Mouse (Mus musculus) adrenal gland, adult 18-20 months (tissue): ENCODE results near the gene Tex14. TPM values are rescaled to one million over a fixed set of nuclear protein-coding genes. Genes with fewer than 3 reads are reported as not detected.

Source experiments
- DNase-seq, 2 experiments: peaks; one replicate each; pipeline ENCODE4 v3.0.0; 2021 to 2022; ENCODE audit warnings: low spot score in 2 of 2
- total RNA-seq, 2 experiments: library from RNA; stranded (reverse); gene quantifications; 1 replicate in 1 of 2; 2 replicates in 1 of 2; pipeline ENCODE4 v1.2.3; 2021

Gene Tex14
- total RNA-seq, 2 experiments from 2014 or later, result 0.07 to 0.26 TPM

DNA sequence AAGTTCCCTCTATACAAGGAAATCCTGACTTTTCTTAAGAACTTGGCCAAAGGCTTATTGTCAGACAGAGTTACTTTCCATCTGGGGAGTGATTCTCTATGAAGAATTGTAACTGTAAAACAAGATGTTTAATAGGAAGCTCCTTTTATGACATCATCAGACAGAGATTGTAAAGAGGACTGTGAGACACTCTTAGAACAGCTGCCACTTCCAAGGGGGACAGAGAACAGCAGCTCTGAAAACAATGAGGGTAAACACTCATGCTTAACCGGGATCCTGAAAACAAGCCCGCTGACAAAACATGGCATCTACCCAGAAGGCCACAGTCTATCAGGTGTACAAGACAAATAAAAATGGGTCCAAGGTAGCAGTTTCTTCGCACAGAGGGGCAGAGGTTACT lies 161.6 kb downstream of the Tex14 start, which contains the start of gene Gm11492:
Gm11492 (plus strand) TSS at position 153 of the 400 bp plus-strand sequence.
- DNase-seq, result no peak

- no peak for DNase-seq
These were observed 163.5 kb downstream of the Tex14 start, which contains the start of gene Sept4 for GRCm38 (mm10) chr11:87568255-87568953. Sept4 (plus strand) TSS chr11:87568903.

- no peak for DNase-seq
These were observed 165.9 kb downstream of the Tex14 start for GRCm38 (mm10) chr11:87570743-87571142.

- no peak for DNase-seq
These were observed 166.6 kb downstream of the Tex14 start for GRCm38 (mm10) chr11:87571361-87571950.

- no peak for DNase-seq
These were observed 168.9 kb downstream of the Tex14 start for GRCm38 (mm10) chr11:87573751-87574150.

DNA sequence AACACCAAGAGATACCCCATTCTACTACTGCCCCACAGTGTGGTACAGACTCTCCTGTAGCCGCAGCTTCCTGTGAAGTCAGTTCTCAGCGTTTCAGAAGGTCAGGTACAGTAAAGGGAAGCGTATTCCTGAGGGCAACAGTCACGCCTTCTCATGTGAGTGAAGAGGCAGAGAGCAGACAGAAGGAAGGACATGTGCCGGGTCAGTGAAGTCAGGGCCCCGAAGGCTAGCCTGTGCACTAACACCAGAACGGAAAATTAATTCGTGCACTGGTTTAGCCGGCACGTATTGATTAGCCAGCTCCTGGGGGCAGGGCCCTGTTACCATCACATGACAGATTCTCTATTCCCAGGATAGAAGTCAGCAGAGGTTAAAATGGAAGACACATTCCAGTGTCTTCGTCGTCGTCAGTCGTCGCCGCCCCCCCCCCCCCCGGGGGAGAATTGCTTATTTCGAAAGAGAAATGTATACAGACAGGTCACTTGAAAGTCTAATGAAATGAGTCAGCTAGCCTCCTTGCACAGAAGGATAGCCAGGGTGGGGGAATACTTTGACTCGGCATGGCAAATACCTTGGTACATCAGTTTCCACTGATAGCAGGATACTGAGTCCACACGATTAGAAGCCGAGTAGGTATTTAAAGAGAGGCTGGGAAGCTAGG lies 169.8 kb downstream of the Tex14 start:
- DNase-seq, result no peak

DNA sequence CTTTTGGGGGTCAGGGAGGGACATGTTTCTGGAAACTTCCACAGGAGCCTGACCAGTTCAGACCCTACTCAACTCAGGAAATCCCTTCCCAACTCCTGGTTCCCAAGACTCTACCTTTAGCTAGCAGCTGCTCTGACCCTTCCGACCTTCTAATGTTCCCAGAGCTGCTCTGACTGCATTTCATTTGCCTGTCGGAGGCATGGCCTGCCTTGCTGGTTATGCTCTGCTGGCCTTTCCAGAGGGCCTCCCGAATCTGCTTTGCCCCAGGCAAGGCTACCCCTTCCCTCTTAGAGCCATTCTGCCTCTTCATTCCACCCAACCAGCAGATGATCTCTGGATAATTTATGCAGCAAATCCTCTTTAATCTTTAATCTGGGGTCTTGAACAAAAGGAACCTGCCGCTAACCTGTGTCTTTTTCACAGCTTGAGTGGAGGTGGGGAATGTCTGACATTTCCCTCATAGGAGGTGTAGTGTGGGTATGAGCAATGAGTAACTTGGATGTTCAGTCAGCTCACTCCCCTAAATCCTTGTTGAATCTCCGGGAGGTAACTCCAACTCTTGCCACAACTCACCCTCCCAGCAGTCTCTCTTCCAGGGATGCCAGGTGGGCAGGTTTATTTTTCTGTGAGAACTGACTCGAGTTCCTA lies 172.9 kb downstream of the Tex14 start:
- DNase-seq, result no peak

GRCm38 (mm10) chr11:87578249-87578962 lies 173.5 kb downstream of the Tex14 start:
- peak; percentile 61 to 62 for DNase-seq

DNA sequence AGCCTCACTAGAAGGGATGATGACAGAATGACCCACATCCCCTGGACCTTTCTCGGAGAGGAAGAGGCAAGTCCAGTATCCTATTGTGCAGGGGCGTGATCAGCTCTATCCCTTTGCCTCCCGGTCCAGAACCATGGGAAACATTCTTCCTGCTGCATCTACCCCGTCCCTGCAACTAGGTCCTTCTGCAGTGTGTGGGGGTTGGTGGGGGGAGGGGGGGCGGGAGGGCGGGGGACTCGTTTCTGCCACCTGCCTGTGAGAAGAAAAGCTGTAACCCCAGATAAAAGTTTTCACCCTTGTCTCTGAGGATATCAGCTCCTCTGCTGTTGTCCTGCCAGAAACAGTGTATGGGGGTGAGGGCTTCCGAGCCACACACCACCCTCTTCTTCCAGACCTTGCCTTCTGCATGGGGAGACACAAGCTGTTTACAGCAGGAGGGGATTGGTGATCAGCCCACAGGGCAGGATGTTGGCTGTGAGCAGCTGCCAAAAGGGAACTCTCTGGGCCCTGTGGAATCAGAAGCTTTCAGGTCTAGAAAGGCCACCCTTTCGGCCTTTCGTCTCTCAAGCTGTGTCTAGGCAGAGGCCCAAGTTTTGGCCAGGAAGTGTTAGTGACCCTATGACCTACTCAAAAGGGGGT lies 174.2 kb downstream of the Tex14 start:
- no peak for DNase-seq

GRCm38 (mm10) chr11:87579713-87580112 lies 174.8 kb downstream of the Tex14 start:
- no peak for DNase-seq

DNA sequence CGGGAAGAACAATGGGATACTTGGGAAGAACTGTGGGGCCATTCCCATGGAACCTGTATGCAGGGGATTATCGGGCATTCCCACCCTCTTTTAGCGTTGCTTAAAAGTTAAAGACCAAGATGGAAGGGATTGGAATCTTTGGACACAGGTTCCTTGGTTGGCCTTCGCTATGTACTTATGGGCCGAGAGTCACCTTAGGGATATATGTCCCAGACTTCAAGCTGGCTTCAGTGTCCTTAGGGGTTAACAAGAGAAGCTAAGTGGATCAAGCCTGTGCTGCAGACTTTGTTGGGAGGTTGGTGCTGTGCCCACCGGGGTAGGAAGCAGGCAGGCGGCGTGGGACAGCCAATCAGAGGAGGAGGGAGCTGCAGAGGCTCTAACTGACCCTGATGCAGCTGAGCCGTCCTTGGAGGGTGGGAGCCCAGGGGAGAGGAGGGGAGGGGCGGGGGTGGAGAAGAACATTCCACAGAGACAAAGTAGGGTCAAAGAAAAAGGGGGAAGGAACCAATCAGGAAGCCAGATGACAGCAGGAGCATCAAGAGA lies 175.7 kb downstream of the Tex14 start:
- no peak for DNase-seq

GRCm38 (mm10) chr11:87581161-87581865 lies 176.4 kb downstream of the Tex14 start:
- DNase-seq, result no peak

GRCm38 (mm10) chr11:87581933-87582710 lies 177.3 kb downstream of the Tex14 start:
- DNase-seq, result no peak

GRCm38 (mm10) chr11:87583291-87584034 lies 178.6 kb downstream of the Tex14 start:
- DNase-seq, result no peak

DNA sequence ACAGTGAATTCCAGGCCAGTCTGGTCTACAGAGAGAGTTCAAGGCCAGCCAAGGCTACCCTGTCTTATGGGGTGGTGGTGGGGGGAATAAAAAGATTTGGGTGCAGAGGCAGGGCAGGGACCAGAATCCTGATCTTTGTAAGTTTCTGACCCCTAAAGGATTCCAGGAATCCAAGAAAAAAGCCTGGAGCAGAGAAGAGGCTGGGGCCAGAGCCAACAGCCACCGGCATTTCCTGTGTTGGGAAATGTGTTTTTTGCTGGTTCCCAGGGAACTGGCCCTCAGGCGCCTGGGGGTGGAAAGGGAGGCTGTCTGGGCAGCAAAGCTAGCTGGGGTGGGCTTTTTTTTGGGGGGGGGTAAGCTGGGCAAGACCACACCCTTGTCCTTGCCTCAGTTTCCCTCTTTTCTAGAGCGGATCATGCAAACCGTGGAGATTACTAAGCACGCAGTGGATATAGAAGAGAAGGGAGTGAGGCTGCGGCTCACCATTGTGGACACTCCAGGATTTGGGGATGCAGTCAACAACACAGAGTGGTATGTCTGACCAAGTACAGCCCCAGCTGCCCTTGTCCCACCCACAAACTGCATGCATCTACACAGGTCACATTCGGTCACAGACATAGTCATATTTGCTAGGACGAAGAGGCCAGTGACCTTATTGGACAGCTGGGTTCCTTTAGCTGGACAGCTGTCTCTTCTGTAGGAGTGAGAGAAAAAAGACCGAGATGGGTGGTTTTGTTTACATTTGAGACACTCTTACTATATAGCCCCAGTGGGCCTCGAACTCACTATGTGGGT lies 180.0 kb downstream of the Tex14 start:
- DNase-seq, result no peak

GRCm38 (mm10) chr11:87587211-87587874 lies 182.5 kb downstream of the Tex14 start:
- DNase-seq, result no peak

DNA sequence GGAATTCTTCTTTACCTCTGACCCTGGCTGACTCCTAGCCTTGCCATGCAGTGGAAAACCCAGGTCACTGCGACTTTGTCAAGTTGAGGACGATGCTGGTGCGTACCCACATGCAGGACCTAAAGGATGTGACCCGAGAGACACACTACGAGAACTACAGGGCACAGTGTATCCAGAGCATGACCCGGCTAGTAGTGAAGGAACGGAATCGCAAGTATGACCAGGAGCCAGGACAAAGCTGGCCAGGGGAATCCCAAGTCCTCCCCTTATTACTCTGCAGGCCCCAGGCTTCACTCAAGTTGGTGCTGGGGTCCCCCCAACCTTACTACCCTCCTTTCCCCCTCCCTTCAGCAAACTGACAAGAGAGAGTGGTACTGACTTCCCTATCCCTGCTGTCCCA lies 184.7 kb downstream of the Tex14 start:
- no peak for DNase-seq
